In genomic region chr6:115890601-115891000, GRCm38 (mm10) we compare ENCODE assay signal across 17 mouse cellular contexts. TPM values are rescaled to one million over a fixed set of nuclear protein-coding genes. Genes with fewer than 3 reads are reported as not detected.
DNase-seq lines count a peak whose midpoint lies in the region; ATAC-seq and TF ChIP-seq lines count a peak whose summit lies in the region.
"Had no signal": no experiment of that assay in that cellular context is flagged by ENCODE, and none has a peak within 500 bp of the region (broad histone marks: within the 10 kb centered on the region; RNA-seq: fewer than 3 reads in every experiment).

No protein-coding gene starts in this region.

- no peak overlapping the region for H3K4me3 ChIP-seq in heart, embryonic 16.5 days (ENCODE audit: low read length)
- no peak overlapping the region for H3K4me3 ChIP-seq in lung, postnatal 0 days (ENCODE audit: low read depth, low read length)
- H3K4me3 ChIP-seq in forebrain, embryonic 13.5 days: no peak overlapping the region
- H3K4me3 ChIP-seq: limb, embryonic 15.5 days; neural tube, embryonic 13.5 days had no signal

- peaks cover 12% of the 10 kb centered on the region for H3K4me1 ChIP-seq in heart, embryonic 16.5 days (ENCODE audit: control insufficient read depth, insufficient read depth, low read length)
- H3K4me1 ChIP-seq in lung, postnatal 0 days (ENCODE audit: insufficient read depth, low read depth, low read length): peaks cover 6% of the 10 kb centered on the region; the same call in 1 of the 2 replicates
- H3K4me1 ChIP-seq in forebrain, embryonic 13.5 days: peaks cover 27% of the 10 kb centered on the region

- no peak for ATAC-seq in heart, embryonic 16.5 days (replicated peaks; ENCODE audit: extremely low read depth, insufficient read depth, low FRiP score)
- ATAC-seq in lung, postnatal 0 days: no peak
- no peak for ATAC-seq in forebrain, embryonic 13.5 days
- ATAC-seq: activated CD4-positive, CD25-positive, alpha-beta regulatory T cell, adult 4 months; inflammation-experienced regulatory T-cells, adult 6 months had no signal

- no peak overlapping the region for H3K27ac ChIP-seq in heart, embryonic 16.5 days (ENCODE audit: low read length)
- peak overlapping the region; percentile 79 for H3K27ac ChIP-seq in lung, postnatal 0 days (ENCODE audit: low read length)
- H3K27ac ChIP-seq in forebrain, embryonic 13.5 days: peak overlapping the region; percentile 78
- H3K27ac ChIP-seq: limb, embryonic 15.5 days had no signal

- peaks cover 6% of the 10 kb centered on the region for H3K9me3 ChIP-seq in heart, embryonic 16.5 days (replicated peaks; ENCODE audit: control insufficient read depth, low read length)
- no peaks in the 10 kb centered on the region for H3K9me3 ChIP-seq in lung, postnatal 0 days (ENCODE audit: low read length)
- 0 out of 2 replicates have a peak, but pooled peaks cover 10% of the 10 kb centered on the region for H3K9me3 ChIP-seq in forebrain, embryonic 13.5 days (replicated peaks)
- H3K9me3 ChIP-seq: limb, embryonic 15.5 days; neural tube, embryonic 13.5 days had no signal

- no peaks in the 10 kb centered on the region for H3K27me3 ChIP-seq in heart, embryonic 16.5 days (ENCODE audit: control insufficient read depth, insufficient read depth, low read length)
- no peaks in the 10 kb centered on the region for H3K27me3 ChIP-seq in lung, postnatal 0 days (replicated peaks; ENCODE audit: insufficient read depth, low read length)
- H3K27me3 ChIP-seq in forebrain, embryonic 13.5 days: no peaks in the 10 kb centered on the region
- H3K27me3 ChIP-seq: limb, embryonic 15.5 days; neural tube, embryonic 13.5 days had no signal

- TF ChIP-seq EP300 in lung, postnatal 0 days (IDR thresholded peaks at IDR 0.05): no peak

- no peak for TF ChIP-seq CTCF in lung, postnatal 0 days (IDR thresholded peaks at IDR 0.05)

- H3K4me2 ChIP-seq in heart, embryonic 16.5 days (ENCODE audit: low read depth, low read length): no peak overlapping the region
- no peak overlapping the region for H3K4me2 ChIP-seq in lung, postnatal 0 days (replicated peaks; ENCODE audit: low read depth, low read length)
- H3K4me2 ChIP-seq in forebrain, embryonic 13.5 days: no peak overlapping the region
- H3K4me2 ChIP-seq: limb, embryonic 15.5 days; neural tube, embryonic 13.5 days had no signal

- no peak for DNase-seq in heart, postnatal 14 days
- no peak for DNase-seq in lung, postnatal 0 days (ENCODE audit: low spot score)
- no peak for DNase-seq in lung, postnatal 10 days
- peak; percentile 36 for DNase-seq in retina, postnatal 7 days (ENCODE audit: low read depth, low spot score)
- no peak for DNase-seq in spleen, postnatal 36 days (ENCODE audit: low spot score in 2 of 2)
- DNase-seq in urinary bladder, postnatal 25 days (ENCODE audit: low spot score): no peak
- DNase-seq: kidney, postnatal 36 days; right cerebral cortex, postnatal 4 days had no signal

- peaks cover 22% of the 10 kb centered on the region for H3K36me3 ChIP-seq in heart, embryonic 16.5 days (ENCODE audit: control insufficient read depth, insufficient read depth)
- no peaks in the 10 kb centered on the region for H3K36me3 ChIP-seq in lung, postnatal 0 days (ENCODE audit: insufficient read depth, low read length)
- H3K36me3 ChIP-seq in forebrain, embryonic 13.5 days (ENCODE audit: poor library complexity, severe bottlenecking): peaks cover 50% of the 10 kb centered on the region

- intact Hi-C loops in heart, postnatal 14 days (cut with DNase I): no loop called here

- H3K9ac ChIP-seq in heart, embryonic 16.5 days (ENCODE audit: low read length): peak overlapping the region; percentile 34; the same call in 1 of the 2 replicates
- H3K9ac ChIP-seq in lung, postnatal 0 days (replicated peaks; ENCODE audit: low read depth): no peak overlapping the region
- H3K9ac ChIP-seq in forebrain, embryonic 13.5 days: no peak overlapping the region
- H3K9ac ChIP-seq: limb, embryonic 15.5 days; neural tube, embryonic 13.5 days had no signal

- WGBS in heart, embryonic 16.5 days: 59% methylated on average over 8 of the region's 8 CpGs
- WGBS in lung, postnatal 0 days: 58% methylated on average over 8 of the region's 8 CpGs
- 81% methylated on average over 8 of the region's 8 CpGs for WGBS in forebrain, embryonic 13.5 days

RNA-seq across cellular contexts. Expression of gene Ift122, which starts 37.3 kb away (rescaled TPM):
- polyA plus RNA-seq in heart, embryonic 16.5 days (2015; fragmentation: Nextera tagmentation; extraction: Ambion mirVana): 21.4 and 23.0 TPM in 2 replicates
- total RNA-seq in heart, postnatal 14 days (2021): 10 to 100 TPM; 13.2 to 18.6 TPM
- polyA plus RNA-seq in lung, postnatal 0 days (2015; fragmentation: Nextera tagmentation; extraction: Ambion mirVana): 8.3 and 10.4 TPM in 2 replicates
- polyA plus RNA-seq in forebrain, embryonic 13.5 days (2015; fragmentation: Nextera tagmentation; extraction: Ambion mirVana): 26.1 and 28.4 TPM in 2 replicates

RNA-seq across cellular contexts. Expression of gene Mbd4, which starts 37.4 kb away (rescaled TPM):
- polyA plus RNA-seq in heart, embryonic 16.5 days (2015; fragmentation: Nextera tagmentation; extraction: Ambion mirVana): 10.2 and 12.5 TPM in 2 replicates
- 1 to 10 TPM; 1.7 to 2.1 TPM for total RNA-seq in heart, postnatal 14 days (2021)
- 4.5 and 6.7 TPM in 2 replicates for polyA plus RNA-seq in lung, postnatal 0 days (2015; fragmentation: Nextera tagmentation; extraction: Ambion mirVana)
- polyA plus RNA-seq in forebrain, embryonic 13.5 days (2015; fragmentation: Nextera tagmentation; extraction: Ambion mirVana): 20.4 and 21.3 TPM in 2 replicates

RNA-seq across cellular contexts. Expression of gene Rho, which starts 40.9 kb away (rescaled TPM):
- 0.16 TPM in 1 of 2 replicates, not detected in the other for polyA plus RNA-seq in heart, embryonic 16.5 days (2015; fragmentation: Nextera tagmentation; extraction: Ambion mirVana)
- total RNA-seq in heart, postnatal 14 days (2021): under 1 TPM; 0.07 to 0.12 TPM
- 0.04 TPM in 1 of 2 replicates, not detected in the other for polyA plus RNA-seq in lung, postnatal 0 days (2015; fragmentation: Nextera tagmentation; extraction: Ambion mirVana)
- 0.10 and 0.17 TPM in 2 replicates for polyA plus RNA-seq in forebrain, embryonic 13.5 days (2015; fragmentation: Nextera tagmentation; extraction: Ambion mirVana)
- polyA plus RNA-seq: activated CD4-positive, CD25-positive, alpha-beta regulatory T cell, adult 4 months had no signal

RNA-seq across cellular contexts. Expression of gene Efcab12, which starts 52.4 kb away (rescaled TPM):
- polyA plus RNA-seq in heart, embryonic 16.5 days (2015; fragmentation: Nextera tagmentation; extraction: Ambion mirVana): 0.51 and 0.59 TPM in 2 replicates
- under 1 TPM; 0.56 to 0.76 TPM for total RNA-seq in heart, postnatal 14 days (2021)
- 1.5 and 2.0 TPM in 2 replicates for polyA plus RNA-seq in lung, postnatal 0 days (2015; fragmentation: Nextera tagmentation; extraction: Ambion mirVana)
- 1.7 and 1.9 TPM in 2 replicates for polyA plus RNA-seq in forebrain, embryonic 13.5 days (2015; fragmentation: Nextera tagmentation; extraction: Ambion mirVana)

RNA-seq across cellular contexts. Expression of gene H1foo, which starts 54.1 kb away (rescaled TPM):
- polyA plus RNA-seq in heart, embryonic 16.5 days (2015; fragmentation: Nextera tagmentation; extraction: Ambion mirVana): not detected in 2 replicates
- not detected for total RNA-seq in heart, postnatal 14 days (2021)
- not detected in 2 replicates for polyA plus RNA-seq in lung, postnatal 0 days (2015; fragmentation: Nextera tagmentation; extraction: Ambion mirVana)
- not detected in 2 replicates for polyA plus RNA-seq in forebrain, embryonic 13.5 days (2015; fragmentation: Nextera tagmentation; extraction: Ambion mirVana)
- total RNA-seq: left cerebral cortex, adult 8-10 months had no signal
- polyA plus RNA-seq: embryonic facial prominence, embryonic 11.5 days; inflammation-experienced regulatory T-cells, adult 6 months; limb, embryonic 15.5 days; midbrain, embryonic 14.5 days; neural tube, embryonic 13.5 days had no signal
